Mouse (Mus musculus) liver, adult 2 months (tissue): ENCODE data around the gene Adra2b.

ENCODE experiments used
- CTCF ChIP-seq: fragments of 200-500 bp; IDR thresholded peaks from 2 replicates; pipeline ENCODE4 v1.5.1; 2011; ENCODE audit warnings: low read depth, low read length, control low read depth
- POLR2A ChIP-seq: fragments of 200-500 bp; IDR thresholded peaks from 2 replicates; pipeline ENCODE4 v1.6.1; 2011; ENCODE audit warnings: low read length, control low read depth; ENCODE audit not compliant: insufficient read depth; ENCODE audit errors: extremely low read depth

GRCm38 (mm10) chr2:127378611-127378990 lies 15.6 kb downstream of the Adra2b start:
- no peak for TF ChIP-seq CTCF
- TF ChIP-seq POLR2A = no peak
